Mouse (Mus musculus) lung, embryonic 15.5 days (tissue): ENCODE data around the gene Ndufa4l2. TPM values are rescaled to one million over a fixed set of nuclear protein-coding genes. Genes with fewer than 3 reads are reported as not detected.

Experiments used
- ATAC-seq: fragments of 200-750 bp; cut with Nextera tagmentation; 2 replicates; pipeline ENCODE4 v1.8.0; 2017; ENCODE audit warnings: moderate number of reproducible peaks, borderline replicate concordance; ENCODE audit not compliant: low FRiP score, low TSS enrichment; ENCODE audit errors: extremely low read depth
- H3K27ac ChIP-seq: fragments of 300-500 bp; sonication (generic); 2 replicates; pipeline ENCODE4 v1.5.1; 2015; ENCODE audit warnings: moderate library complexity, mild to moderate bottlenecking, inconsistent platforms
- H3K27me3 ChIP-seq: fragments of 300-500 bp; sonication (generic); 2 replicates; pipeline ENCODE4 v1.6.1; 2015; ENCODE audit warnings: inconsistent platforms
- H3K36me3 ChIP-seq: fragments of 300-500 bp; sonication (generic); 2 replicates; pipeline ENCODE4 v1.6.1; 2015; ENCODE audit warnings: inconsistent platforms
- H3K4me1 ChIP-seq: fragments of 300-500 bp; sonication (generic); 2 replicates; pipeline ENCODE4 v1.6.1; 2015; ENCODE audit warnings: inconsistent platforms
- H3K4me2 ChIP-seq: fragments of 300-500 bp; sonication (generic); 2 replicates; pipeline ENCODE4 v1.6.1; 2015; ENCODE audit warnings: inconsistent platforms, mild to moderate bottlenecking, moderate library complexity
- H3K4me3 ChIP-seq: fragments of 300-500 bp; sonication (generic); 2 replicates; pipeline ENCODE4 v1.5.1; 2015; ENCODE audit warnings: mild to moderate bottlenecking, inconsistent platforms
- H3K9ac ChIP-seq: fragments of 300-500 bp; sonication (generic); 2 replicates; pipeline ENCODE4 v1.6.1; 2015; ENCODE audit warnings: inconsistent platforms
- H3K9me3 ChIP-seq: fragments of 300-500 bp; sonication (generic); 2 replicates; pipeline ENCODE4 v1.6.1; 2016; ENCODE audit warnings: inconsistent platforms
- whole genome bisulfite sequencing: fragments of 180-500 bp; shearing (Covaris S2); methylation state at CpG from one replicate; pipeline ENCODE4 v1.1.7; 2015; 5-methylcytosine and 5-hydroxymethylcytosine counted together
- polyA plus RNA-seq: library from polyadenylated mRNA; unstranded; fragments of >200 nt; fragmentation: Nextera tagmentation; extraction: Ambion mirVana; gene quantifications from 2 replicates; pipeline ENCODE4 v1.2.1, GENCODE M21; 2015

The Ndufa4l2 gene
- 89.4 and 100 TPM in 2 replicates for polyA plus RNA-seq

GRCm38 (mm10) chr10:127514764-127515163 lies at the start of gene Ndufa4l2:
Gene Ndufa4l2, plus strand, starts transcription at chr10:127514967.
- Histone ChIP-seq H3K4me2 (peak within 1 kb of the TSS; percentile 94), H3K27ac (peak within 1 kb of the TSS; percentile 26; the same call in 1 of the 2 replicates), H3K9ac (no peak within 1 kb of the TSS), H3K9me3 (no peaks in the 10 kb centered on the region), H3K36me3 (peaks cover 24% of the 10 kb centered on the region), H3K27me3 (peaks cover 62% of the 10 kb centered on the region), H3K4me1 (peaks cover 66% of the 10 kb centered on the region), H3K4me3 (peak within 1 kb of the TSS; percentile 27)
- 22% methylated on average over 6 of the region's 6 CpGs for WGBS
- ATAC-seq, result no peak

DNA sequence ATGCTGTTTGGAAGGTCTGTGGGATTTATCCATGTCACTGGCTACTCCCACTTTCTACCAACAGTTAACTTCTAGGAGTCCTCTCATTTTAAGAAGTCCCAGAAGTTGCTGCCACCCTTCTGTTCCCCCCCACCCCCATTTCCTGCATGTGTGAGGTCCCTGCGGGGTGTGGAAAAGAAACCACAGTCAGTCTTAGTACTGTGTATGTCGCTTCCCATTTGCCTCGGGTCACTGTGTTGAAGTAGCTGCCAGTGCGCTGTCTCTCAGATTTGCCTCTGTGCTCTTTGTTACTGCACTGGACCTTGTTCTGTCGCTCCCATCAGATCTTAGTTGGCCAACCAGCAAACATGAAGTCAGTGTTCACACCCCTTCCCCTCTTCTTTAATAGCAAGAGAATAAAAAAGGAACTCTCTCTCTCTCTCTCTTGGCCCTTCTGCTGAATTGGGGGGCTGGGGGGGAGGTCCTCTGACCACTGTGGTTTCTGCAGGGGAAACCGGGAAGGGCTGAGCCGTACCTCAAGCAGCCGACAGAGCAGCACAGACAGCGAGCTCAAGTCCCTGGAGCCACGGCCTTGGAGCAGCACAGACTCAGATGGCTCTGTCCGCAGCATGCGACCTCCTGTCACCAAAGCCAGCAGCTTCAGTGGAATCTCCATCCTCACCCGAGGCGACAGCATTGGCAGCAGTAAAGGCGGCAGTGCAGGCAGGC lies 43.3 kb upstream of the Ndufa4l2 start:
- Histone ChIP-seq H3K4me2 (no peak overlapping the region), H3K9me3 (no peaks in the 10 kb centered on the region), H3K9ac (no peak overlapping the region), H3K4me1 (0 out of 2 replicates have a peak, but pooled peaks cover 7% of the 10 kb centered on the region), H3K4me3 (no peak overlapping the region), H3K27ac (peak overlapping the region; percentile 22; the same call in 1 of the 2 replicates), H3K36me3 (peaks cover 33% of the 10 kb centered on the region), H3K27me3 (no peaks in the 10 kb centered on the region)
- WGBS, result 53% methylated on average over 15 of the region's 15 CpGs
- ATAC-seq, result peak; percentile 52; the same call in 1 of the 2 replicates

- WGBS, result 78% methylated on average over 9 of the region's 9 CpGs
- Histone ChIP-seq H3K9ac (no peak overlapping the region), H3K36me3 (peaks cover 41% of the 10 kb centered on the region), H3K9me3 (no peaks in the 10 kb centered on the region), H3K4me2 (no peak overlapping the region), H3K4me1 (0 out of 2 replicates have a peak, but pooled peaks cover 7% of the 10 kb centered on the region), H3K27me3 (no peaks in the 10 kb centered on the region), H3K27ac (no peak overlapping the region), H3K4me3 (no peak overlapping the region)
- no peak for ATAC-seq
Observed at GRCm38 (mm10) chr10:127472722-127473121, 42.0 kb upstream of the Ndufa4l2 start.

DNA sequence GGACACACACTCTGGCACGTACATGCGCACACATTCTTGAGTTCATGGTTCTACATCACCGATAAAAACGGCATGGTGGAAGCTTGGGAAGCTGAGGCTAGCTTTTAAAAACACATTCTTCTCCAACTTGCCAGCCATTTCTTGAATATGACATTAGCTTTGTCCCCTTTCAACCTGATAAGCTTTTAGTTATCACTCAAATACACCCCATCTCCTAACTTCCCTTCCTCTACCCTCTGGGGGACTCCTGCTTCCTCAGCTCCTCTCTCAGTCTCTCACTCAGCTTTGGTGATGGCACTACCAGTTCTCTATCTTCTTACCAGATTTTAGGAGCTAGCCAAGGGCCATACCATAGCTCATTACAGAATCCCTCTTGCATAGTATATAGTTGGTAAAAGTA lies 39.6 kb upstream of the Ndufa4l2 start:
- ATAC-seq, result no peak
- no peaks in the 10 kb centered on the region for H3K27me3 ChIP-seq
- no peaks in the 10 kb centered on the region for H3K9me3 ChIP-seq
- 90% methylated on average over 4 of the region's 4 CpGs for WGBS
- H3K4me3 ChIP-seq, result no peak overlapping the region
- no peak overlapping the region for H3K9ac ChIP-seq
- H3K4me1 ChIP-seq, result 0 out of 2 replicates have a peak, but pooled peaks cover 7% of the 10 kb centered on the region
- no peak overlapping the region for H3K27ac ChIP-seq
- H3K36me3 ChIP-seq, result peaks cover 33% of the 10 kb centered on the region
- H3K4me2 ChIP-seq, result no peak overlapping the region

- H3K27me3 ChIP-seq, result no peaks in the 10 kb centered on the region
- H3K9me3 ChIP-seq, result no peaks in the 10 kb centered on the region
- peaks cover 32% of the 10 kb centered on the region for H3K36me3 ChIP-seq
- H3K4me1 ChIP-seq, result peaks cover 10% of the 10 kb centered on the region; the same call in 1 of the 2 replicates
- no peak overlapping the region for H3K27ac ChIP-seq
- H3K9ac ChIP-seq, result no peak overlapping the region
- H3K4me3 ChIP-seq, result no peak overlapping the region
- WGBS, result 83% methylated on average over 3 of the region's 3 CpGs
- no peak for ATAC-seq
- no peak overlapping the region for H3K4me2 ChIP-seq
Observed at GRCm38 (mm10) chr10:127476541-127476940, 38.2 kb upstream of the Ndufa4l2 start.

DNA sequence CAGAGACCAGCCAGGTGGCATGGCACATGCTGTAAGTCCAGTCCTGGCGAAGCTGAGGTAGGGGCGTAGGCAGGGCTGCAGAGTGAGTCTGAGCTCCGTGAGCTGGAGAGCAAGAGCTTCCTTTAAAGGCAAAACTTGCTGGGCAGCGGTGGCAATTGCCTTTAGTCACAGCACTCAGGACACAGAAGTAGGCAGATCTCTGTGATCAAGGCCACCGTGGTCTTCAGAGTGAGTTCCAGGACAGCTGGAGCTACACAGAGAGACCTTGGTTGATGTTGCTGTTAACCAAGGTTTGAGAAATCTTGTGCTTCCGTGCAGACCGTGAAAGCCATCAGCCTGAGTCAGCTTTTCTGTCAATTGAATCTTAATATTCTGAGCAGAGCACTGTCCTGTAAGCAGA lies 37.5 kb upstream of the Ndufa4l2 start:
- ATAC-seq, result no peak
- H3K9ac ChIP-seq, result no peak overlapping the region
- no peak overlapping the region for H3K4me3 ChIP-seq
- H3K9me3 ChIP-seq, result no peaks in the 10 kb centered on the region
- WGBS, result 87% methylated on average over 7 of the region's 7 CpGs
- no peak overlapping the region for H3K4me2 ChIP-seq
- H3K27ac ChIP-seq, result no peak overlapping the region
- H3K36me3 ChIP-seq, result peaks cover 32% of the 10 kb centered on the region
- H3K27me3 ChIP-seq, result no peaks in the 10 kb centered on the region
- H3K4me1 ChIP-seq, result peaks cover 12% of the 10 kb centered on the region; the same call in 1 of the 2 replicates

DNA sequence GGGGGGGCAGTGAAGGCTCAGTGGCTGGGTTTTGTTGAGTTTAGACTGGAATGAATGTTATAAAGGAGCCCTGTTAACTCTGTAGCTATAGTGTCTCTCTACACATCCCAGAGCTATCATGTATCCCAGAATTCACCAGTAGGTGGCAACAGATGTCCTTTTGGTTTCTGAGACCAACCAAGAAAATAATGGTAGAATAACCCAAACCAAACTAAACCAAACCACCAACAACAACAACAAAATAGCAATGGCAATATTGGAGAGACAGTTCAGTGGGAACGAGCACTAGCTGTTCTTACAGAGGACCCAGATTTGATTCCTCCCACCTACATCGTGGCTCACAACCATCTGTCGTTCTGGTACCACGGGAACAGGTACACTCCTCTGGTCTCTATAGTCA lies 35.6 kb upstream of the Ndufa4l2 start:
- H3K9ac ChIP-seq, result no peak overlapping the region
- H3K4me3 ChIP-seq, result no peak overlapping the region
- H3K4me1 ChIP-seq, result peaks cover 12% of the 10 kb centered on the region; the same call in 1 of the 2 replicates
- H3K36me3 ChIP-seq, result peaks cover 26% of the 10 kb centered on the region
- H3K4me2 ChIP-seq, result no peak overlapping the region
- no peak overlapping the region for H3K27ac ChIP-seq
- H3K27me3 ChIP-seq, result no peaks in the 10 kb centered on the region
- WGBS, result 93% methylated on average over 4 of the region's 4 CpGs
- no peaks in the 10 kb centered on the region for H3K9me3 ChIP-seq
- no peak for ATAC-seq

DNA sequence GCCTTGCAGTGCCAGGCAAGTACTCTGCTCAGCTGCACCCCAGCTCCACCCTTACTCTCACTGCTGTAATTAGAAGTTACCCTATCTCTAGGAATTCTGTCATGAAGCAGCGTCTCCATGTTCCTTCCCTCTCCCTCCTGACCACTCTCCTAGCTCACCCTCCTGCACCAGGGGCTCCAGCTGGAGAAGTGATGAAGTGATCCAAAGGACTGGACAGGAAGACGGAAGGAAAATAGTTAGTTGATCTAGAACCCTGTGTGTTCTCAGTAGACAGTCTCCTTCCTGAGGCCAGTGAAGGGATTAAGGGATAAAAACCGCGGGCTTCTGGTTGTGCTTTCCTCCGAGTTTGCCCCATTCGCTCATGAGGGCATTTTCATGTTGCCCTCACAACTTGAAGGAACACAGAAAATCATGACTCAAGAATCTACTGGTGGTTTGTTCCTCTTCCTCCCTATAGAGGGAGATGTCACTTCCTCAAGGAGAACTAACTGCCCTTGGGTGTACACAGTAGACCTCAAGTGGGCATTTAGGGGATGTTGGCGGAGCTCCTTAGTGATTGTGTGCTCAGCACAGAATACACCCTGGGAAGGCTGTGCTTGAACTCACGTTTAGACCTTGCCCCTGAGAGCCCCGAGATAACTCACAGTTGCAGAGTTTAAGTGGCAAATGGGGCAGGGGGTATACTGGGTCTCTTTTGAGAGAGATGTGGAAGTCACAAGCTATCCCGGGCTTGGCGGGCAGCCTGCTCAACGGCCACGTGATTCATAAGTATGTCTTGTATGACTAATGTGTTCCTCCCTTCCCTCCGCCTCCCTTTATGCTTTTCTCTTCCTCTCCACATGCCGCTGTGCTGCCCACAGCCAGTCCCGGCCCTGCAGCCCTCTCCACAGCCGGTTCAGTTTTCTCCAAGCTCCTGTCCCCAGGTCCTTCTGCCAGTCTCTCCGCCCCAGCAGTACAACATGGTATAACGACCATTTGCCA lies 33.6 kb upstream of the Ndufa4l2 start:
- WGBS, result 68% methylated on average over 19 of the region's 19 CpGs
- ATAC-seq, result peak; percentile 84; the same call in 1 of the 2 replicates
- Histone ChIP-seq H3K27ac (peak overlapping the region; percentile 37; the same call in 1 of the 2 replicates), H3K9me3 (no peaks in the 10 kb centered on the region), H3K4me1 (peaks cover 12% of the 10 kb centered on the region; the same call in 1 of the 2 replicates), H3K36me3 (peaks cover 37% of the 10 kb centered on the region), H3K9ac (no peak overlapping the region), H3K4me2 (no peak overlapping the region), H3K4me3 (no peak overlapping the region), H3K27me3 (no peaks in the 10 kb centered on the region)

GRCm38 (mm10) chr10:127485235-127485634 lies 29.5 kb upstream of the Ndufa4l2 start:
- Histone ChIP-seq H3K27ac (no peak overlapping the region), H3K4me2 (no peak overlapping the region), H3K4me1 (peaks cover 12% of the 10 kb centered on the region; the same call in 1 of the 2 replicates), H3K27me3 (no peaks in the 10 kb centered on the region), H3K4me3 (no peak overlapping the region), H3K36me3 (peaks cover 52% of the 10 kb centered on the region), H3K9ac (no peak overlapping the region), H3K9me3 (no peaks in the 10 kb centered on the region)
- 79% methylated on average over 10 of the region's 10 CpGs for WGBS
- ATAC-seq, result no peak

DNA sequence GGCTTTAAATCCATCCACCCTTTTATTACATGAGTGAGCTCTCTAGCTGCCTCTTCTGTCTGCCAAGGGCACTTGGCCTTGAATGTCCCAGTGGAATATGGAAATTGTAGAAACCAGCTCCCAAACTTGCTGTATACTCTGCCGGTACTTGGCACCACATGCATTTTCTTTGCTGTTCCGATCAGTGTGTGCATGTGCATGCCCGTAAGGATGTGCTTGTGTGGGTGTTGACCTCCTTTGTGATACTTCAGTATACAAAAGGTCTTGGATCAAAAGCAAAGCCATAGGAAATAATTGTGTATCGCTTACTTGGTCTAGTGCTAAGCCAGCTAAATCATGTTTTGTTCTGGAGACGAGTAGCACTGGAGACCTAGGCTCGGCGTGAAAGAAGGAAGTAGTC lies 25.9 kb upstream of the Ndufa4l2 start:
- H3K4me3 ChIP-seq, result no peak overlapping the region
- ATAC-seq, result no peak
- no peaks in the 10 kb centered on the region for H3K27me3 ChIP-seq
- no peaks in the 10 kb centered on the region for H3K4me1 ChIP-seq
- peaks cover 62% of the 10 kb centered on the region for H3K36me3 ChIP-seq
- H3K9ac ChIP-seq, result no peak overlapping the region
- no peak overlapping the region for H3K4me2 ChIP-seq
- 82% methylated on average over 7 of the region's 7 CpGs for WGBS
- no peaks in the 10 kb centered on the region for H3K9me3 ChIP-seq
- H3K27ac ChIP-seq, result no peak overlapping the region

- no peak overlapping the region for H3K4me2 ChIP-seq
- H3K27me3 ChIP-seq, result no peaks in the 10 kb centered on the region
- no peaks in the 10 kb centered on the region for H3K4me1 ChIP-seq
- no peak overlapping the region for H3K9ac ChIP-seq
- no peak overlapping the region for H3K27ac ChIP-seq
- 85% methylated on average over 18 of the region's 18 CpGs for WGBS
- no peaks in the 10 kb centered on the region for H3K9me3 ChIP-seq
- ATAC-seq, result no peak
- peaks cover 63% of the 10 kb centered on the region for H3K36me3 ChIP-seq
- no peak overlapping the region for H3K4me3 ChIP-seq
Observed at GRCm38 (mm10) chr10:127490160-127491127, 24.3 kb upstream of the Ndufa4l2 start.
